Mouse (Mus musculus): ENCODE measurements at regions not wholly inside any gene's neighbourhood (a gene's known extent, or its start where the extent isn't known, plus 50 kb on each side); places are given as distances from the start of the nearest gene placed in this dataset.

DNA sequence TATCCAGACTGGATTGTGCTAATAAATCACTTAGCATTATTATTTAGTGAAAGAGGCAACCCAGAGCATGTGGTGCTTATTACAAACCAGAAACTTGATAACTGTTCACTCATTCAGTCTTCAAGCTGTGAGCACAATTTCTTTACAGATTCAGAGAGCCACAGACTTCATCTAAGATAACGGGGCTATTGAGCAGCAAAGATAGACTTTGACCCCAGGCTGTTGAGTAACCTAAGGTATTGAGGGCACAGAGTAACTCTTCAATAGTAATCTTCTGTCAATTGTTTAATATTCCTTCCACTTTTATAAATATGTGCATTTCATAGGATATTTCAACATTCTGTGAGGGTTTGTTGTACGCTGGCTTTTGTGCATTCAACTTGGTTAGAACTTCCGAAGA, 76.5 kb upstream of the Cyyr1 start:
- no peak for ATAC-seq (replicated peaks in 1 of 2; ENCODE audit: insufficient read depth in 1 of 2, low FRiP score in 2 of 2, low TSS enrichment in 1 of 2, low read depth in 1 of 2, poor library complexity in 2 of 2, severe bottlenecking in 2 of 2)

DNA sequence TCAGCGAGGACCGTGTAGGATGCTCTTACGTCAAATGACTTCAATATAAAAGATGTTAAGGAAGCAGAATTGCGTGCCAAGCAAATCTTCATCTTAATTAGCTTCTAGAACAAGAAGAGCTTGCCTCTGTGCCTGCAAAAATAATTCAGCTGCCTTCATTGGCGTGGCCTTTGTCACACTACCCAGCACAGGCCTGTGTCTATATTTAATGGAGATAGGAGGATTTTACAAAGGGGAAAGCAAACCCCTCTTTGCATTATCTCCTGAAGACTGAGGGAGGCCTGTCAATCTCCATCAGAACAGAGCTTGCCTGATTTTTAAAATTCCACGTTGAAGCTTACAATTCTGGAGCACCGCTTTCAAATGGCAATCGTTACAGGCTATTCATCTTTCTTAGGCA, 71.3 kb upstream of the Cyyr1 start:
- no peak for ATAC-seq (replicated peaks in 1 of 2; ENCODE audit: insufficient read depth in 1 of 2, low FRiP score in 2 of 2, low TSS enrichment in 1 of 2, low read depth in 1 of 2, poor library complexity in 2 of 2, severe bottlenecking in 2 of 2)

DNA sequence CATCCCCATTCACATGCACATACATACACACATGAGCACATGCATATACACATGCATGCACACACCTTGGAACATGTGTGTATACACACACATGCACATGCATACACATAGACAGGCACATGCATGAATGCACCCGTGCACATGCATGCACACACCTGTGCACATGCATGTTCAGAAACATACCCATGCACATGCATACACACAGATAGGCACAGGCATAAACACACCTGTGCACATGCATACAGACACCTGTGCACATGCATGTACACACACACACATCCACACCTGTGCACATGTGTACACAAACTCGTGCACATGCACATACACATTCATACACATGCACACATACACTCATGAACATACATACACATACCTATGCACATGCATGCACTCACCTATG, 50.9 kb upstream of the Cyyr1 start:
- no peak for ATAC-seq (replicated peaks in 1 of 2; ENCODE audit: insufficient read depth in 1 of 2, low FRiP score in 2 of 2, low TSS enrichment in 1 of 2, low read depth in 1 of 2, poor library complexity in 2 of 2, severe bottlenecking in 2 of 2)
